Mouse (Mus musculus) MEL (cell line): Measurements from ENCODE around the gene Olfr457. TPM values are rescaled to one million over a fixed set of nuclear protein-coding genes. Genes with fewer than 3 reads are reported as not detected.

ENCODE experiments used
- DNase-seq: peaks from one replicate; pipeline ENCODE4 v3.0.0; 2011; ENCODE audit warnings: low read depth, low spot score
- H3K27ac ChIP-seq: 2 replicates; pipeline ENCODE4 v1.5.1; 2012; ENCODE audit warnings: low read depth, mild to moderate bottlenecking, control low read depth, low read length, moderate library complexity; ENCODE audit not compliant: control insufficient read depth
- H3K27me3 ChIP-seq, 2 experiments: fragments of 150-350 bp in 1 of 2; sonication (generic) in 1 of 2; 2 replicates each; pipeline ENCODE4 v1.6.1; 2012; ENCODE audit warnings: low read length in 2 of 2, mild to moderate bottlenecking in 2 of 2, improper control_type of control experiment in 1 of 2, moderate library complexity in 1 of 2; ENCODE audit not compliant: insufficient read depth in 2 of 2, control insufficient read depth in 1 of 2
- H3K36me3 ChIP-seq, 2 experiments: 2 replicates each; pipeline ENCODE4 v1.6.1; 2012 to 2014; ENCODE audit warnings: low read length in 2 of 2, improper control_type of control experiment in 1 of 2, inconsistent platforms in 1 of 2, mild to moderate bottlenecking in 1 of 2; ENCODE audit not compliant: insufficient read depth in 2 of 2, control insufficient read depth in 1 of 2
- H3K4me1 ChIP-seq, 2 experiments: fragments of 150-350 bp in 1 of 2; sonication (generic) in 1 of 2; 2 replicates each; pipeline ENCODE4 v1.6.1; 2012; ENCODE audit warnings: low read length in 2 of 2, improper control_type of control experiment in 1 of 2, mild to moderate bottlenecking in 1 of 2; ENCODE audit not compliant: insufficient read depth in 2 of 2, control insufficient read depth in 1 of 2
- H3K4me3 ChIP-seq, 2 experiments: fragments of 150-350 bp in 1 of 2; sonication (generic) in 1 of 2; 2 replicates each; pipeline ENCODE4 v1.5.1; 2012; ENCODE audit warnings: low read depth in 2 of 2, low read length in 2 of 2, mild to moderate bottlenecking in 2 of 2, moderate library complexity in 2 of 2, control low read depth in 1 of 2, improper control_type of control experiment in 1 of 2; ENCODE audit not compliant: control insufficient read depth in 1 of 2, insufficient read depth in 1 of 2
- H3K79me2 ChIP-seq: 2 replicates; pipeline ENCODE4 v1.6.1; 2012; ENCODE audit warnings: mild to moderate bottlenecking, low read length, moderate library complexity; ENCODE audit not compliant: control insufficient read depth, poor library complexity, insufficient read depth
- H3K9ac ChIP-seq: 2 replicates; pipeline ENCODE4 v1.6.1; 2012; ENCODE audit warnings: low read depth, mild to moderate bottlenecking, control low read depth, low read length, moderate library complexity; ENCODE audit not compliant: control insufficient read depth, poor library complexity, severe bottlenecking
- H3K9me3 ChIP-seq: fragments of 150-350 bp; sonication (generic); replicated peaks from 2 replicates; pipeline ENCODE4 v1.6.1; 2012; ENCODE audit warnings: mild to moderate bottlenecking, low read length, improper control_type of control experiment, moderate library complexity; ENCODE audit not compliant: insufficient read depth
- BHLHE40 ChIP-seq: IDR thresholded peaks from 2 replicates; pipeline ENCODE4 v1.6.1; 2012; ENCODE audit warnings: low read depth, mild to moderate bottlenecking, inconsistent platforms, low read length, improper control_type of control experiment, borderline replicate concordance
- CHD1 ChIP-seq: IDR thresholded peaks from 2 replicates; pipeline ENCODE4 v1.6.1; 2012; ENCODE audit warnings: low read depth, mild to moderate bottlenecking, inconsistent platforms, low read length, improper control_type of control experiment
- E2F4 ChIP-seq: IDR thresholded peaks from 2 replicates; pipeline ENCODE4 v1.6.1; 2011; ENCODE audit warnings: low read depth, low read length, improper control_type of control experiment, borderline replicate concordance
- ELF1 ChIP-seq: IDR thresholded peaks from 2 replicates; pipeline ENCODE4 v1.6.1; 2014; ENCODE audit warnings: low read depth, mild to moderate bottlenecking, inconsistent platforms, low read length, improper control_type of control experiment, moderate library complexity
- EP300 ChIP-seq, 2 experiments: IDR thresholded peaks; 2 replicates each; pipeline ENCODE4 v1.6.1; 2011; ENCODE audit warnings: improper control_type of control experiment in 2 of 2, low read length in 2 of 2, low read depth in 1 of 2, mild to moderate bottlenecking in 1 of 2
- ETS1 ChIP-seq: IDR thresholded peaks from 2 replicates; pipeline ENCODE4 v1.6.1; 2012; ENCODE audit warnings: low read depth, mild to moderate bottlenecking, inconsistent platforms, low read length, improper control_type of control experiment, moderate library complexity
- GABPA ChIP-seq: IDR thresholded peaks from 2 replicates; pipeline ENCODE4 v1.6.1; 2012; ENCODE audit warnings: low read depth, mild to moderate bottlenecking, inconsistent platforms, low read length, improper control_type of control experiment, moderate library complexity
- GATA1 ChIP-seq: IDR thresholded peaks from 2 replicates; pipeline ENCODE4 v1.6.1; 2011; ENCODE audit warnings: low read depth, low read length, improper control_type of control experiment
- JUND ChIP-seq: IDR thresholded peaks from 2 replicates; pipeline ENCODE4 v1.6.1; 2011; ENCODE audit warnings: low read depth, mild to moderate bottlenecking, improper control_type of control experiment, low read length
- KAT2A ChIP-seq: conservative IDR thresholded peaks from 2 replicates; pipeline ENCODE4 v1.6.1; 2012; ENCODE audit warnings: low read depth, low read length, improper control_type of control experiment, inconsistent platforms
- MAX ChIP-seq: IDR thresholded peaks from 2 replicates; pipeline ENCODE4 v1.6.1; 2011; ENCODE audit warnings: low read length, improper control_type of control experiment
- MAZ ChIP-seq: IDR thresholded peaks from 2 replicates; pipeline ENCODE4 v1.6.1; 2012; ENCODE audit warnings: low read depth, mild to moderate bottlenecking, inconsistent platforms, low read length, improper control_type of control experiment
- MXI1 ChIP-seq: IDR thresholded peaks from 2 replicates; pipeline ENCODE4 v1.6.1; 2011; ENCODE audit warnings: mild to moderate bottlenecking, low read depth, low read length, improper control_type of control experiment
- MYB ChIP-seq: IDR thresholded peaks from 2 replicates; pipeline ENCODE4 v1.6.1; 2011; ENCODE audit warnings: mild to moderate bottlenecking, low read depth, low read length, improper control_type of control experiment
- MYC ChIP-seq: IDR thresholded peaks from 2 replicates; pipeline ENCODE4 v1.6.1; 2011; ENCODE audit warnings: low read depth, mild to moderate bottlenecking, low read length, improper control_type of control experiment, moderate library complexity
- NELFE ChIP-seq: IDR thresholded peaks from 2 replicates; pipeline ENCODE4 v1.6.1; 2011; ENCODE audit warnings: low read depth, low read length, improper control_type of control experiment
- NRF1 ChIP-seq: IDR thresholded peaks from 2 replicates; pipeline ENCODE4 v1.6.1; 2014; ENCODE audit warnings: low read depth, mild to moderate bottlenecking, inconsistent platforms, low read length, improper control_type of control experiment, moderate library complexity; ENCODE audit not compliant: poor library complexity, insufficient read depth, severe bottlenecking
- POLR2A ChIP-seq, 2 experiments: IDR thresholded peaks; 2 replicates each; pipeline ENCODE4 v1.6.1; 2011 to 2012; ENCODE audit warnings: low read length in 2 of 2, mild to moderate bottlenecking in 2 of 2, control low read depth in 1 of 2, improper control_type of control experiment in 1 of 2, low read depth in 1 of 2, moderate library complexity in 1 of 2; ENCODE audit not compliant: control insufficient read depth in 1 of 2, insufficient read depth in 1 of 2, poor library complexity in 1 of 2
- POLR2AphosphoS2 ChIP-seq: IDR thresholded peaks from 2 replicates; pipeline ENCODE4 v1.6.1; 2011; ENCODE audit warnings: low read length, improper control_type of control experiment
- POLR2AphosphoS5 ChIP-seq: IDR thresholded peaks from 2 replicates; pipeline ENCODE4 v1.6.1; 2012; ENCODE audit warnings: low read depth, borderline replicate concordance, mild to moderate bottlenecking, inconsistent platforms, low read length, moderate library complexity, mixed read lengths
- RAD21 ChIP-seq: IDR thresholded peaks from 2 replicates; pipeline ENCODE4 v1.6.1; 2011; ENCODE audit warnings: mild to moderate bottlenecking, low read depth, low read length, improper control_type of control experiment
- SIN3A ChIP-seq: IDR thresholded peaks from 2 replicates; pipeline ENCODE4 v1.6.1; 2012; ENCODE audit warnings: low read length, improper control_type of control experiment, inconsistent platforms
- SMC3 ChIP-seq: IDR thresholded peaks from 2 replicates; pipeline ENCODE4 v1.6.1; 2011; ENCODE audit warnings: low read depth, low read length, improper control_type of control experiment
- TBP ChIP-seq: IDR thresholded peaks from 2 replicates; pipeline ENCODE4 v1.8.0; 2011; ENCODE audit warnings: low read depth, low read length, improper control_type of control experiment
- TCF12 ChIP-seq: IDR thresholded peaks from 2 replicates; pipeline ENCODE4 v1.6.1; 2014; ENCODE audit warnings: low read depth, mild to moderate bottlenecking, inconsistent platforms, low read length, improper control_type of control experiment, moderate library complexity
- USF2 ChIP-seq, 2 experiments: IDR thresholded peaks; 2 replicates each; pipeline ENCODE4 v1.6.1; 2011 to 2012; ENCODE audit warnings: improper control_type of control experiment in 2 of 2, low read length in 2 of 2, borderline replicate concordance in 1 of 2, inconsistent platforms in 1 of 2, low read depth in 1 of 2, mild to moderate bottlenecking in 1 of 2; ENCODE audit not compliant: insufficient read depth in 1 of 2
- ZMIZ1 ChIP-seq: IDR thresholded peaks from 2 replicates; pipeline ENCODE4 v1.6.1; 2012; ENCODE audit warnings: low read depth, mild to moderate bottlenecking, inconsistent platforms, low read length, improper control_type of control experiment, moderate library complexity
- polyA plus RNA-seq, 2 experiments: library from polyadenylated mRNA; stranded (reverse) in 1 of 2; unstranded in 1 of 2; fragments of >175 nt in 1 of 2; fragments of >200 nt in 1 of 2; gene quantifications; 2 replicates each; pipeline versions ENCODE4 v1.2.1 to v1.2.4; 2012; ENCODE audit warnings: low replicate concordance in 2 of 2, low read depth in 1 of 2; ENCODE audit not compliant: insufficient read length in 2 of 2, insufficient read depth in 1 of 2, missing spikeins in 1 of 2
- total RNA-seq: library from RNA; depleted of rRNA; stranded (reverse); fragments of 300-350 nt; gene quantifications from 2 replicates; pipeline ENCODE4 v1.2.3, GENCODE M21; 2012; rRNA removed

Olfr457 gene
- total RNA-seq (not detected in 2 replicates), polyA plus RNA-seq (not detected)

- no peaks in the 10 kb centered on the region for H3K36me3 ChIP-seq
- no peak within 1 kb of the TSS for H3K4me3 ChIP-seq
- no peaks in the 10 kb centered on the region for H3K27me3 ChIP-seq
- H3K4me1 ChIP-seq = no peaks in the 10 kb centered on the region
- no peak within 1 kb of the TSS for H3K27ac ChIP-seq
- H3K79me2 ChIP-seq = no peaks in the 10 kb centered on the region
- TF ChIP-seq MYC (no peak), MAX (no peak), E2F4 (no peak), BHLHE40 (no peak), SIN3A (no peak), ZMIZ1 (no peak), POLR2AphosphoS5 (no peak), POLR2AphosphoS2 (no peak), CHD1 (no peak), USF2 (IDR thresholded peaks at IDR 0.05; ENCODE audit: borderline replicate concordance in 1 of 2, insufficient read depth in 1 of 2, low read depth in 1 of 2, low read length in 2 of 2) (no peak), JUND (no peak), ETS1 (no peak), KAT2A (no peak), GATA1 (no peak), TBP (no peak), MAZ (no peak), MYB (no peak), RAD21 (no peak), SMC3 (no peak)
- no peak within 1 kb of the TSS for H3K9ac ChIP-seq
- DNase-seq = no peak
- H3K9me3 ChIP-seq = no peaks in the 10 kb centered on the region
Observed at GRCm38 (mm10) chr6:42476235-42476634, at the start of gene Olfr457. Gene Olfr457 (minus strand): TSS chr6:42476335.

GRCm38 (mm10) chr6:42513461-42513860 lies 37.3 kb upstream of the Olfr457 start:
- H3K36me3 ChIP-seq = no peaks in the 10 kb centered on the region
- no peaks in the 10 kb centered on the region for H3K4me1 ChIP-seq
- TF ChIP-seq NELFE = no peak
- no peak for TF ChIP-seq ELF1
- TF ChIP-seq ZMIZ1 = no peak
- TF ChIP-seq POLR2A (IDR thresholded peaks at IDR 0.05; ENCODE audit: control insufficient read depth in 1 of 2, insufficient read depth in 1 of 2, low read depth in 1 of 2, low read length in 2 of 2, poor library complexity in 1 of 2) = no peak
- TF ChIP-seq MXI1 = no peak
- no peak for TF ChIP-seq SIN3A
- TF ChIP-seq MYC = no peak
- TF ChIP-seq BHLHE40 = no peak
- no peak for TF ChIP-seq GABPA
- no peak for TF ChIP-seq JUND
- no peak for TF ChIP-seq EP300 (IDR thresholded peaks at IDR 0.05; ENCODE audit: low read depth in 1 of 2, low read length in 2 of 2)
- no peak for TF ChIP-seq TCF12
- TF ChIP-seq NRF1 = no peak
- no peaks in the 10 kb centered on the region for H3K9me3 ChIP-seq
- no peaks in the 10 kb centered on the region for H3K27me3 ChIP-seq
- no peak for DNase-seq
- no peak overlapping the region for H3K27ac ChIP-seq
- no peak overlapping the region for H3K9ac ChIP-seq
- no peak overlapping the region for H3K4me3 ChIP-seq
- H3K79me2 ChIP-seq = no peaks in the 10 kb centered on the region
